Mouse (Mus musculus) urinary bladder, postnatal 10 days (tissue): ENCODE results near the gene Gm8897.
"Not testable (repeated sequence)": the region's sequence is repeated elsewhere in the genome, so short reads cannot be mapped to it uniquely, and the experiment has no call there.

ENCODE experiments used
- DNase-seq: peaks from one replicate; pipeline ENCODE4 v3.0.0; 2022; ENCODE audit warnings: low spot score

The Gm8897 gene

GRCm38 (mm10) chr5:11416118-11416517, at the start of gene Gm8897:
Gene Gm8897 (plus strand): TSS chr5:11416418.
- DNase-seq = not testable (repeated sequence)

- not testable (repeated sequence) for DNase-seq
These were observed 473 bp downstream of the Gm8897 start for GRCm38 (mm10) chr5:11416691-11417090.
